Mouse (Mus musculus) cerebellum, postnatal 25 days (tissue): ENCODE measurements at regions not wholly inside any gene's neighbourhood (a gene's known extent, or its start where the extent isn't known, plus 50 kb on each side); places are given as distances from the start of the nearest gene placed in this dataset.

ENCODE experiments used
- DNase-seq, 2 experiments: peaks; one replicate each; pipeline ENCODE4 v3.0.0; 2021; ENCODE audit warnings: mixed read lengths in 2 of 2

- peak in 1 of 2 experiments; percentile 21 for DNase-seq
Measured at GRCm38 (mm10) chr5:33511529-33512252, 77.9 kb upstream of the Nkx1-1 start.

- DNase-seq: no peak
Measured at GRCm38 (mm10) chr5:33505786-33506185, 72.0 kb upstream of the Nkx1-1 start.

- no peak for DNase-seq
Measured at GRCm38 (mm10) chr5:33501735-33502495, 68.1 kb upstream of the Nkx1-1 start.

GRCm38 (mm10) chr5:33501211-33501610 is 67.4 kb upstream of the Nkx1-1 start:
- no peak for DNase-seq

GRCm38 (mm10) chr5:33495900-33496529 is 62.2 kb upstream of the Nkx1-1 start:
- peak; percentile 85 to 92 for DNase-seq

GRCm38 (mm10) chr5:33495276-33495675 is 61.5 kb upstream of the Nkx1-1 start:
- no peak for DNase-seq

GRCm38 (mm10) chr5:33492604-33493315 is 59.0 kb upstream of the Nkx1-1 start:
- no peak for DNase-seq

- no peak for DNase-seq
Measured at GRCm38 (mm10) chr5:33489286-33489685, 55.5 kb upstream of the Nkx1-1 start.

- DNase-seq: no peak
Measured at GRCm38 (mm10) chr5:33488152-33488561, 54.4 kb upstream of the Nkx1-1 start.

GRCm38 (mm10) chr5:33485765-33486164 is 52.0 kb upstream of the Nkx1-1 start:
- DNase-seq: no peak
